Mouse (Mus musculus): ENCODE measurements at regions not wholly inside any gene's neighbourhood (a gene's known extent, or its start where the extent isn't known, plus 50 kb on each side); places are given as distances from the start of the nearest gene placed in this dataset.

DNA sequence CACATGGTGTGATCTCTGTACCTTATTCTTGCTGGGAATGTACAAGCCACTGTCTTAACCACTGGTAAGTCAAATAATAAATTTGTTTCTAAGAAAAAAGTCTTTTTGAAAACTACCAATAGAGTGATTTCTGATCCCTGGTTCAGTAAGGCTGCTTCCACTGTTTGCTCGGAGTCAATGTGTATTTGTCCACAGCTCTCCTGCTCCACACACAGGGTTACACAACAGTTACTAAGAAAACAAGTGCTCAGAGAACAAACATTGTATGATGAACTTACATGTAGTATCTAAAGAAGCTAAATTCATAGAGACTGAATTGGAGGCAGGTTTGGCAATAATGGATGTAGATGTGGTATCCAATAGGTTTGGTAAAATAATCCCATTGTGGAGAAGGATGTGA lies 751.4 kb downstream of the 1700064H15Rik start:
- TF ChIP-seq CTCF (IDR thresholded peaks at IDR 0.05; ENCODE audit: borderline replicate concordance, control insufficient read depth, extremely low read depth, insufficient read depth, low read length, poor library complexity): no peak
- no peak for TF ChIP-seq POLR2A (IDR thresholded peaks at IDR 0.05; ENCODE audit: control insufficient read depth, extremely low read depth, insufficient read depth, low read length, poor library complexity)

Data from thymus, adult 2 months (tissue).